Mouse (Mus musculus) adrenal gland (tissue): ENCODE measurements around the gene Adam17.

Source experiments
- intact Hi-C: fragments of 180-260 bp; cut with DNase I; formaldehyde crosslinking; loops from one replicate; pipeline ENCODE4 v1.15.1; 2025

The Adam17 gene

GRCm38 (mm10) chr12:21363195-21363594, 10.2 kb downstream of the Adam17 start:
- intact Hi-C loops, result no loop called here

DNA sequence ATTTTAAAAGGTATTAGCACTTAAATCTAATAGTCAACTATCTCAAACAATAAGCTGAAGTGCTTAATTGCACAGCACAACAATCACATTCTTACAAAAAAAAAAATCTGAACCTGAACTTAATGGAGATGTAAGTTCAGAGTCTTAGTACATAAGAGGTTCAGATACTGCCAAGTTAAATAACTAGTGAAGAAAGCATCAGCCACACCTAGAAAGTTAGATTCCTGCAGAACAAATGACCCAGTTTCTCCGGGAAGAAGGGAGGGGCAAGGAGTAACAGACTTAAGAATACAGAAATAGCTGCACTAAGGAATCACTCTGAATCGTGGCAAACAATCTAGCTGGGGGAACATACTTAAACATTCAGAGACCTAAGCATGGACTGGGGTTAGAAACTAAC, 10.7 kb downstream of the Adam17 start:
- intact Hi-C loops, result no loop called here

DNA sequence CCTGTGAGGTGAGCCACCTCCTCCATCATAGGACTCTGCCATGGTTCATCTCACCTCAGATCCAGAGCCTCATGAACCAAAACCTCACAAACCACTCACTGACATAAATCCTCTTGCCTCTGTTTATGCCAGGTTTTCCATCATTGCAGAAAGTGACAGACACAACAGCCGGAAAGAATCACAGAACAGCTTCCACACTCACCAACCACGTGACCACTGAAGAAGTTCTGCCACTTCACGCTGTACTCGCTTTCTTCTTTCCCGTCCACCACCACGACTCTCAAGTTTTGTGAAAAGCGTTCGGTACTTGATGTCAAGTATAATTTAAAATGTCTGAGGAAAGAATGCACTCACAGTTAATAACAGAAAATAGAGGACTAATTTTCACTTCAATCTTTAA, 19.8 kb downstream of the Adam17 start:
- intact Hi-C loops, result no loop called here

DNA sequence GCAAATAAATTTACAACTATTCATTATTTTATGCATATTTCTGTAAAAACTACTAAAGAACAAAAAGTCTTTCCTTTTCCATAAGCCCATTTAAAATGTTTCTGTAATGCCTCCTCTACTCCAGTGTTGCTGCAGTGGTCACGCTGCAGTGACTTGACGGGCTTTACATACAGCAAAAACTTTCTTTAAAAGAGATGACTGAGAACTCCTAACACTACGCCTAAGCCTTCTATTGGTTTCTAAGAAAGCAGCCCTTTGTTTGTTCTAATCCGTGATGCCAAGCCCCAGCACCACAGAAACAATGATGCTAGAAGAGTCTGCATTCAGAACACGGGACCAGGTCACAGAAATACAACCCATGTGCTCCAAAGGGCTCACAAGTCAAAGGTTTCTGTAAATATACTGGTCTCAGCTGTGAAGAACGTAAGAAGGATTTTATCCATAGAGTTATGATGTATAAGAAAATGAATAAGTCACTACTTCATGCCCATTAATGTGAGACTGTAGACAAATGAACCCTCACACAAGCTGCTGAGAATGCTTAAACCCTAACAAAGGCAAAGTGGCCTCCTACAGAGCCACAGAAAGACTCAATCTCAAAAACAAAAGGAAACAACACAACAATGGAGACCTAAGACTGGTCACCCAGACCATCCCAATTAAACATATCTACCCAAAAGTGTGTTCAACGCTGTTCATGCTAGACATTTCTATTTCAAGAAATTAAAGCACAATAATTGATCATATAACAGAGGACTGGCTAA, 23.1 kb downstream of the Adam17 start:
- intact Hi-C loops, result no loop called here

DNA sequence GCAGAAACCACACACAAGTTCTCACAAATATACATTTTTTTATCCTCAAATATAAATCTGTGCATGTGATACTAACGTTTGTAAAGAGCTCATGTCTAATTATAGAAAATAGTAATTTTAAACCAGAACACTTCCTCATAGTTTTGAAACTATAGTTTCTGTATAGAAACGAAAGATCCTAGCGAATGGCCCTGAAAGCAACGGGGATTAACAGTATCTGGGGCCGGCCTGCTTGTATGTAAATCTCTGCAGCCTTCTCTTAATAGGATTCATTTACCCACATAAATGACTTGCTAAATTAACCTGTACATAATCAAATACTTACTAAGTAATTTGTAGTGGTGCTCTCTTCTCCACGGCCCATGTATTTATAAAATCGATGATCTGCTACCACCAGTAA, 26.5 kb downstream of the Adam17 start:
- intact Hi-C loops, result no loop called here

- intact Hi-C loops, result no loop called here
Measured at GRCm38 (mm10) chr12:21340674-21341073, 32.8 kb downstream of the Adam17 start.

- intact Hi-C loops, result no loop called here
Measured at GRCm38 (mm10) chr12:21337171-21337570, 36.3 kb downstream of the Adam17 start.

GRCm38 (mm10) chr12:21335869-21336268, 37.6 kb downstream of the Adam17 start:
- intact Hi-C loops, result no loop called here

DNA sequence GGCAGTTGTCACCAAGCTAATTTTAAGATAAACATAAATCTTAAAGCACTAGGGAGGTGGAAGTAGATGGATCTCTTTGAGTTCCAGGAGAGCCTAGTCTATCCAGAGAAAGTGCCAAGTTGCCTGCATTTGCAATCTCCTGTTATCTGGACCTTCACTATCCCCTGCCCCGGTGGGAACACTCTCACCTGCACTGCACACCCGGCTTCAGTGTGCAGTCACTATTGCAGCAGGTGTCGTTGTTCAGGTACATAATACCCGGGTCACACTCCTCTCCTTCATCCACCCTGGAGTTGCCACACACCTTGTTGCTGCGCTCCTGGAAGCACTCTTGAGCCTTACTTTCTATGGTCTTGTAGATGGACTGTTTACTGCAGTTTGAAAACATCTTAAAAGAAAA, 39.7 kb downstream of the Adam17 start:
- intact Hi-C loops, result no loop called here

DNA sequence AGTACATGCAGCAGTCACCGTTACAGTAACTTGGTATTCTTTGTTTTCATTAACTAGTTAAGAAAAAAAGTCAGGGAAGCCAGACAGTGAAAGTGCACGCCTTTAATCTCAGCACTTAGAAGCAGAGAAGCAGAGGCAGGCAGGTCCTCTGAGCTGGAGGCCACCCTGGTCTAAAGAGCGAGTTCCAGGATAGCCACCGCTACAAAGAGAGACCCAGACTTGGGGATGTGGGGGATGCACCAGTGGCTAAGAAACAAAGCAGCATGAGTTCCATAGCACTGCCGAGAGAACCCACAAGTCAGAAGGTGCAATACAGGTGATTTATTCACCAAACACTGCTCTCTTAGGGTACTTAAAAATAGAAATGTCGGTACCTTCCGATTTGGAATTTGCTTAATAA, 40.4 kb downstream of the Adam17 start:
- intact Hi-C loops, result no loop called here

DNA sequence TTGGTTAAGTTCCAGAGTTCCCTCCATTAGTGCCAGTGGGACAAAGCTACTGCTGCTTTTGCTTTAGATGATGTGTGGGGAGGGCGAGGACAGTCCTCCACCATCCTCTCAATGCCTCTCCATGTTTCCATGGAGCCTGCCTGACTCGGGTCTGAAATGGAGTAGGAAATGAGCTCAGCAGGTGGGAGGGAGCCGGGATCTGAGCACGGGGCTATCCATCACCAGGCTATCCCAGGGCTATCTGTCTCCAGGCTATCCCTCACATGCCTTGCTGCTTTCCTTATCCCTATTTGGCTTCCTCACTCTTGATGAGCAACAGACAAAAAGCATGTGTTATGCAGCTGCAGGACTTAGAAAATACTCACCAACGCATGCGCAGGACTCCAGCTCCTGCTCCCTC, 41.7 kb downstream of the Adam17 start:
- intact Hi-C loops, result no loop called here

- intact Hi-C loops, result no loop called here
Measured at GRCm38 (mm10) chr12:21330961-21331576, 42.4 kb downstream of the Adam17 start.

DNA sequence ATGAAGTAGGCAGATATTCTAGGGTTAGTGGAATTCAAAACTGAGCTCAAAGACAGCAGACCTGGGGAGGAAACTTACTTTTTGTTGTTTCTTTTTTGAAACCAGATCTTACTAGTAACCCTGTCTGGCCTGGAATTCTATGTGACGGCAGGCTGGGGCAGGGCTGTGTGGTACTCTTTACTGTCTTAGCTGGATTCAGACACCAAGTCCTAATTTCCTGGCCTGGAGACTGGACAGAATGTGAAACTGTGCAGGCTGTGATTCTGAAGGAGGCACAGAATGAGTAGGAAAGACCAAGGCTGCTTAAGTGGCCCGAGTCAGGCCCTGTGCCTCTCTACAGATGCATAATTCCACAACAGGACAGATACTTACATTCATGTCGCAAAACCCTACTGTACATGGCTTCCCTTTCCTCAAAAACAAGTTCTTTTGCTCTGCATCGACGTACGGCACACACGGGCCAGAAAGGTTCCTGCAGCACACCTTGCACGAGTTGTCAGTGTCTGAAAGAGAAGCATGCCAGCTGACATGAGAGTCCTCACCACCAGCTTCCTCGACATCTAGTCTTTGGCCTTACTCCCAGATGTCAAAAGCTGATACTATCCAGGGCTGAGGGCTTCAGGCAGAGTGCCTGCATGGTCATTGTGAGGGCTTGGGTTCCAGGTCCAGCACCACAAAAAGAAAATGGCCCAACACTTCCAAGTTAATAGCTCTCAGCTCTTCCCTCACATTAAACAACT, 43.6 kb downstream of the Adam17 start:
- intact Hi-C loops, result no loop called here

- intact Hi-C loops, result no loop called here
Measured at GRCm38 (mm10) chr12:21326325-21326724, 47.1 kb downstream of the Adam17 start.

DNA sequence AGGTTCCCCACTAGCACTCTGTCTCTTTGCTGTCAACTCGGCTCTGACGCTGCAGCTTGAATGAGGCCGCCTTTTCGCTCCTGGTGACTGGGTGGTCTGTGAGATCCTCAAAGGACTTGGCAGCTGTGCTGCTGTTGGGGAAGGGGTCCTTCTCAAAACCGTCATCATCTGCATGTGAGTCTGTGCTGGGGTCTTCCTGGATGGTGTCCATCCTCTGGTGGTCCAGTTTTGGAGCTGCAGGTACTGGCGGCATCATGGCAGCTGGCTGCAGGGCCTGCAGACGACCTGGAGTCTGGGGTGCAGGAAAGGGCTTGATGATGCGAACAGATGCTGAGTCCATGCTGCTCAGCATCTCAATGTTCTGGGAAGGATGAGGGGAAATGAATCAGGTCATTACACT, 48.2 kb downstream of the Adam17 start:
- intact Hi-C loops, result no loop called here

- intact Hi-C loops, result no loop called here
Measured at GRCm38 (mm10) chr12:21324101-21324500, 49.3 kb downstream of the Adam17 start.

GRCm38 (mm10) chr12:21322856-21323255, 50.6 kb downstream of the Adam17 start:
- intact Hi-C loops, result no loop called here

GRCm38 (mm10) chr12:21322296-21322695, 51.1 kb downstream of the Adam17 start:
- intact Hi-C loops, result no loop called here

- intact Hi-C loops, result no loop called here
Measured at GRCm38 (mm10) chr12:21321170-21321569, 52.3 kb downstream of the Adam17 start.

- intact Hi-C loops, result no loop called here
Measured at GRCm38 (mm10) chr12:21320317-21320716, 53.1 kb downstream of the Adam17 start.

GRCm38 (mm10) chr12:21318143-21318895, 55.1 kb downstream of the Adam17 start:
- intact Hi-C loops, result no loop called here

- intact Hi-C loops, result no loop called here
Measured at GRCm38 (mm10) chr12:21316869-21317265, 56.6 kb downstream of the Adam17 start.
